Mouse (Mus musculus) kidney, postnatal 0 days (tissue): ENCODE results near the gene Gsx1. TPM values are rescaled to one million over a fixed set of nuclear protein-coding genes. Genes with fewer than 3 reads are reported as not detected.

Experiments used
- ATAC-seq: fragments of 200-750 bp; cut with Nextera tagmentation; replicated peaks from 2 replicates; pipeline ENCODE4 v1.8.0; 2017; ENCODE audit warnings: low read depth, moderate number of reproducible peaks, moderate TSS enrichment, moderate library complexity; ENCODE audit not compliant: low FRiP score
- DNase-seq: peaks from one replicate; pipeline ENCODE4 v3.0.0-alpha.2; 2016; ENCODE audit warnings: low spot score
- H3K27ac ChIP-seq: fragments of 300-500 bp; sonication (generic); 2 replicates; pipeline ENCODE4 v1.5.1; 2014; ENCODE audit warnings: mild to moderate bottlenecking
- H3K27me3 ChIP-seq: fragments of 300-500 bp; sonication (generic); 2 replicates; pipeline ENCODE4 v1.6.1; 2014; ENCODE audit warnings: low read length, mixed read lengths; ENCODE audit not compliant: insufficient read depth
- H3K36me3 ChIP-seq: fragments of 300-500 bp; sonication (generic); 2 replicates; pipeline ENCODE4 v1.6.1; 2014; ENCODE audit warnings: low read length, mixed read lengths; ENCODE audit not compliant: insufficient read depth
- H3K4me1 ChIP-seq: fragments of 300-500 bp; sonication (generic); replicated peaks from 2 replicates; pipeline ENCODE4 v1.6.1; 2014; ENCODE audit warnings: antibody characterized with exemption, low read length, mixed read lengths; ENCODE audit not compliant: insufficient read depth
- H3K4me2 ChIP-seq: fragments of 300-500 bp; sonication (generic); 2 replicates; pipeline ENCODE4 v1.6.1; 2014; ENCODE audit warnings: mild to moderate bottlenecking, low read length, moderate library complexity, mixed read lengths
- H3K4me3 ChIP-seq: fragments of 300-500 bp; sonication (generic); replicated peaks from 2 replicates; pipeline ENCODE4 v1.5.1; 2014; ENCODE audit warnings: low read depth, low read length
- H3K9ac ChIP-seq: fragments of 300-500 bp; sonication (generic); 2 replicates; pipeline ENCODE4 v1.6.1; 2014; ENCODE audit warnings: low read depth, low read length
- H3K9me3 ChIP-seq: fragments of 300-500 bp; sonication (generic); replicated peaks from 2 replicates; pipeline ENCODE4 v1.6.1; 2016; ENCODE audit warnings: low read length, inconsistent platforms, mixed read lengths
- CTCF ChIP-seq: IDR thresholded peaks from 2 replicates; pipeline ENCODE4 v1.5.1; 2016; ENCODE audit warnings: antibody characterized with exemption, low read depth, mild to moderate bottlenecking, moderate library complexity
- WGBS: fragments of 180-500 bp; shearing (Covaris S2); extraction: QIAGEN DNeasy Blood & Tissue Kit; methylation state at CpG from one replicate; pipeline ENCODE4 v1.1.7; 2014; 5-methylcytosine and 5-hydroxymethylcytosine counted together
- polyA plus RNA-seq: library from polyadenylated mRNA; unstranded; fragments of >200 nt; fragmentation: Nextera tagmentation; extraction: Ambion mirVana; gene quantifications from 2 replicates; pipeline ENCODE4 v1.2.1, GENCODE M21; 2015

Gene Gsx1
- polyA plus RNA-seq, 1 experiment from 2014 or later: not detected

DNA sequence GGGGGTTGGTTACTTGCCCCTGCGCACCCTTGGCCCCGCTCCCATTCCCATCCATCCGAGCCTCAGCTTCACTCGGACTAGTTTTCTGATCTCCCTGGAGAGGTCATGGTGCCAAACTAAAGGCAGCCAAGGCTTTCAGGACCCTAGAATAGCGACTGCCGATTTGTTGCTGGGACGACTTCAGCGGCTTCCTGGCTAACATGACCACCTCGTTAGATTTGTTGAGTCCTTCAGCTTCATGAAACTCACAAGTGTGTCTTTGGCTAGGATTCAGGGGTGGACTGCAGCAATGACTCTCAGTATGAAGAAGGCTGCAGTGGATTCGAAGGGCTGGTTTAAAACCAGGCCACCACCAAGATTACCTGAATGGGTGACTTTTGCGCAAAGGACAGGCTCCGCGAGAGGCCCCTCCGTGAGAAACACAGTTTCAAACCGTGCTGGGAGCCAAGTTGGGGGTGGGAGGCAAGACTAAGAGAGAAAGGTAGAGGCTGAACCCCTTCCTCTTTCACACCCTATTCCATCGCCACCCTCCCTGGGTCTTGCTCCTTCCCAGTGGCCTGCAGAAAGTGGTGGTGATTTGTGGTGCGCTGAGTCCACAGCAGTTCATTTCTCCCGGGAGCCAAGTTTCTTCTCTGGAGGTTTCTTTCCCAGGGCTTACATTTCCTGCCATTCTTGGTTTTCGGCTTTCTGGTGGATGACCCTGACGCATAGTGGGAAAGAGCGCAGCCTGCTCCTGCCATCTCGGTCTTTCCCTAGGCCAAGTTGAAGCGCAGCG, 3.5 kb downstream of the Gsx1 start:
- Histone ChIP-seq H3K36me3 (no peaks in the 10 kb centered on the region), H3K4me3 (no peak overlapping the region), H3K9me3 (no peaks in the 10 kb centered on the region), H3K4me2 (no peak overlapping the region), H3K4me1 (peaks cover 6% of the 10 kb centered on the region; the same call in 1 of the 2 replicates), H3K27me3 (peaks cover 72% of the 10 kb centered on the region), H3K9ac (no peak overlapping the region), H3K27ac (no peak overlapping the region)
- TF ChIP-seq CTCF: no peak
- no peak for DNase-seq
- 1% methylated on average over 24 of the region's 24 CpGs for WGBS
- no peak for ATAC-seq

DNA sequence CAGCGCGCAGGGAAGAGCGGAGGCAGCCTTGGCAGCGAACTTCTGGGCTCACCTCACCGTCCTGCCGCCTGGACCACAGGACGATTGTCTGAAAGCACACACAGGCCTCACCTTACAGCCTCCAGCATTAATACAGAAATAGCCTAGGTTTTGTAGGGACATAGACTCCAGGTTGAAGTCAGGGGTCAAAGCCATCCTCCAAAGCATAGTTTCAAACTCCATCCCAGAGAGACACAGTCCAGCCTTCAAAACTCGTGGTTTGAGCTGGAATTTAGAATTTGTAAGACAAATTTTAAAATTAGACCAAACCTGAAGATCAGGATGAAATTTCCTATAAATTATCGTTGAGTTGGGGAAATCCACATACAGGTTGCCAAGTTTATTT, 4.1 kb downstream of the Gsx1 start:
- DNase-seq: no peak
- H3K4me2 ChIP-seq: no peak overlapping the region
- H3K4me3 ChIP-seq: no peak overlapping the region
- no peak overlapping the region for H3K9ac ChIP-seq
- H3K27ac ChIP-seq: no peak overlapping the region
- H3K27me3 ChIP-seq: peaks cover 66% of the 10 kb centered on the region
- WGBS: 5% methylated on average over 9 of the region's 9 CpGs
- no peak for ATAC-seq
- no peaks in the 10 kb centered on the region for H3K9me3 ChIP-seq
- H3K36me3 ChIP-seq: no peaks in the 10 kb centered on the region
- TF ChIP-seq CTCF: no peak
- H3K4me1 ChIP-seq: peaks cover 6% of the 10 kb centered on the region; the same call in 1 of the 2 replicates

DNA sequence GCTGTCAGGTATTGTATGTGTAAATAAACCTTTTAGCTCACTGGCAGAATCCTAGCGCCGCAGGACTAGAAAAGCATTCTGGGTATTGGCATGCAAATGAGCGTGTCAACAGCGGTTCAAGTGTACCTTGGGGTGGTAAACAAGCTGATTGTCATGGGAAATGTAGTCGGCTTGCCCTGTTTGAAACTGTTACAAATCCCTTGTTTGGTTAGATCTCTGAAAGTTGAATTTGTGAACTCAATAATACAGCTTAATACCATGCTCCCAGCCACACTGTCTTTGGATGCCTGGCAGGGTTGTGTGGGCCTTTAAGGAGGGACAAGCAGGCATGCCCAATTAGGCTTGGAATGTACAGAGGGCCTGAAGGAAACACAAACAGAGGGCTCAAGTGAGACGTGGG, 16.4 kb downstream of the Gsx1 start:
- ATAC-seq: no peak

DNA sequence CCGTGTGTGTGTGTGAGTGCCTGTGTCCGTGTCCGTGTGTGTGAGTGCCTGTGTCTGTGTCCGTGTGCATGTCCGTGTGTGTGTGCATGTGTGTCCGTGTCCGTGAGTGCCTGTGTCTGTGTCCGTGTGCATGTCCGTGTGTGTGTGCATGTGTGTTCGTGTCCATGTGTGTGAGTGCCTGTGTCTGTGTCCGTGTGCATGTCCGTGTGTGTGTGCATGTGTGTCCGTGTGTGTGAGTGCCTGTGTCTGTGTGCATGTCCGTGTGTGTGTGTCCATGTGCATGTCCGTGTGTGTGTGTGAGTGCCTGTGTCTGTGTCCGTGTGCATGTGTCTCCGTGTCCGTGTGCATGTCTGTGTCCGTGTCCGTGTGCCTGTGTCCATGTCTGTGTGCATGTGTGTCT, 19.4 kb downstream of the Gsx1 start:
- DNase-seq: no peak
- WGBS: 95% methylated on average over 20 of the region's 20 CpGs
- H3K9me3 ChIP-seq: no peaks in the 10 kb centered on the region
- no peak overlapping the region for H3K27ac ChIP-seq
- H3K4me1 ChIP-seq: no peaks in the 10 kb centered on the region
- H3K9ac ChIP-seq: no peak overlapping the region
- H3K27me3 ChIP-seq: no peaks in the 10 kb centered on the region
- H3K36me3 ChIP-seq: no peaks in the 10 kb centered on the region
- no peak for TF ChIP-seq CTCF
- no peak overlapping the region for H3K4me3 ChIP-seq
- no peak overlapping the region for H3K4me2 ChIP-seq
- no peak for ATAC-seq

More for the DNA sequence above, 16.4 kb downstream of the Gsx1 start:
- no peaks in the 10 kb centered on the region for H3K9me3 ChIP-seq
- H3K9ac ChIP-seq: no peak overlapping the region
- TF ChIP-seq CTCF: no peak
- no peak overlapping the region for H3K4me3 ChIP-seq
- DNase-seq: peak; percentile 31
- 14% methylated on average over 6 of the region's 6 CpGs for WGBS
- no peaks in the 10 kb centered on the region for H3K27me3 ChIP-seq
- H3K4me1 ChIP-seq: no peaks in the 10 kb centered on the region
- no peak overlapping the region for H3K4me2 ChIP-seq
- H3K36me3 ChIP-seq: no peaks in the 10 kb centered on the region
- no peak overlapping the region for H3K27ac ChIP-seq

DNA sequence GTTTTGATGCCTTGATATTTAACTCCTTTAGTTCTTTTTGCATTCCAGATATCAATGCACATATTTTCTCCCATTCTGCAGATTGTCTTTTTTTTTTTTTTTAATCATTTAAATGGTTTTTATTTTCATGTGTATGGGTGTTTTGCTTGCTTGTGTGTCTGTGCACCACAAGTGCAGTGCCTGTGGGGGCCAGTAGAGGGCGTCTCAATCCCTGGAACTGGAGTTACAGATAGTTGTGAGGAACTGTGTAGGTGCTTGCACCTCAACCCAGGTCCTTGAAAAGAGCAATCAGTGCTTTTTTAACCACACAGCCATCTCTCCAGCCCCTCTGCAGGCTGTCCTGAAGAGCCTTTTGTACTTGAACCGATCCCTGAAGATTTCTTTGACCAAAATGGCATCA, 20.0 kb downstream of the Gsx1 start:
- TF ChIP-seq CTCF: no peak
- ATAC-seq (no peak), DNase-seq (no peak)
- Histone ChIP-seq H3K27ac (no peak overlapping the region), H3K4me1 (no peaks in the 10 kb centered on the region), H3K36me3 (no peaks in the 10 kb centered on the region), H3K4me2 (no peak overlapping the region), H3K9me3 (no peaks in the 10 kb centered on the region), H3K4me3 (no peak overlapping the region), H3K27me3 (no peaks in the 10 kb centered on the region), H3K9ac (no peak overlapping the region)
- 73% methylated on average over 2 of the region's 2 CpGs for WGBS

DNA sequence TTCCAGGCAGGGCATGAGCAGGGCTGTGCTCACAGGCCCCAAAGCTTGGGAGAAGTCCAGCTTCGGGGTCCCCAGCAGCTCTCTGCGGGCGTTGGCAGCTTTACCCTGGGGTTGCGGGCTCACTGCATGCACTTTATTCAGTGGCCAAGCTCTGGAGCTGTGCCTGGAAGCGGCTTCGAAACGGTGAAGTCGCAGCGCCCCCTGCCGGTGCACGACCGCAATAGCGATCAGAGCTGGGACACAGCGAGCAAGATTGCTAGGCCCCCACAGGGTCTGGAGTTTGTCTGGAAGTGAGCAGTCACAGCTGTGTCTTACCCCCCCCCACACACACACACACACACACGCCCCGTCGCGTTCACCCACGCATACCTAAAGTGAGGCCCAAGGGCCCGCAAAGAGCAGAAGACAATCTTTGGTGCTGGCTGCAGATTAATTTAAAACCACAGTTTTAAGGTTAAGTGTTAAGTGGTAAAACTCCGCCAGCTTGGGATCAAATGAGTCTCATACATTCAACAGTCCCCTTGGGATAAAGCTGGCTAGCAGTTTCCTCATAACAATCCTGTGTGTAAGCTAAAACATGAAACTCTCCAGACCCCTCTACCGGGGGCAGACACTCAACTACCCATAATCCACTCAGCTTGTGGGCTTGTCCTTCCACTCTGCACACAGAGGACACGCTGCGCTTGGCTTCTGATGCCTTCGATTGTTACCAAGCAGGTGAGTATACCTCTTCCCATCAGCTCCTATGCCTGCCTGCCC, 39.0 kb downstream of the Gsx1 start:
- H3K4me3 ChIP-seq: no peak overlapping the region
- 0 out of 2 replicates have a peak overlapping the region, but pooled peaks have one; percentile 7 for H3K4me2 ChIP-seq
- no peak overlapping the region for H3K27ac ChIP-seq
- no peaks in the 10 kb centered on the region for H3K9me3 ChIP-seq
- no peaks in the 10 kb centered on the region for H3K36me3 ChIP-seq
- DNase-seq (peak; percentile 81), ATAC-seq (0 out of 2 replicates have a peak, but pooled peaks have one; percentile 57)
- H3K27me3 ChIP-seq: peaks cover 33% of the 10 kb centered on the region
- 13% methylated on average over 25 of the region's 25 CpGs for WGBS
- peak; percentile 92 for TF ChIP-seq CTCF
- no peak overlapping the region for H3K9ac ChIP-seq
- H3K4me1 ChIP-seq: no peaks in the 10 kb centered on the region
